Mouse (Mus musculus): ENCODE data around the gene Tmem131.

DNA sequence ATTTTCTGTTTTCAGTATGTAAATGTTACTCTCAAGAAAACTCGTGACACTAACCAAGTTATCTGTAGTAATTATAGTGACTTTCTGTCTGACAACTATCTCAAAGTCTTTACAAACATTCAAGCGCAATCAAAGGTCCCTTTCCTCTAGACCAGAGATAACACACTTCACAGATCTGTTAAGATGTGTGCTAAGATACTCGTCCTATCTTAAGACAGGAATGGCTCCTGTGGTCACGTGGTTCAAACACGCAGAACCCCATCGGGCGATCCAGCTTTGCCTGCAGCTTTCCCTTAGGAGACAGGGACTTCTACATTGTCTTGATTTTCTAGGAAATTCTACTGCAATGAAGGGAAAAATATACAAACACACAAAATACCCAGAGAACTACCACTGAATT, 6.9 kb downstream of the Tmem131 start:
- TF ChIP-seq CTCF (IDR thresholded peaks at IDR 0.05; ENCODE audit: low read depth): no peak
- no peak for TF ChIP-seq EP300 (optimal IDR thresholded peaks at IDR 0.05)

Data from stomach, postnatal 0 days (tissue).